Mouse (Mus musculus) testis, postnatal 14 days (tissue): Measurements from ENCODE around the gene Dad1.
A peak's percentile ranks its signal among the peaks of the same experiment; 100 is the strongest.

ENCODE experiments used
- DNase-seq: peaks from one replicate; pipeline ENCODE4 v3.0.0; 2021; ENCODE audit warnings: low spot score

Dad1 gene

GRCm38 (mm10) chr14:54224484-54225467 lies 29.1 kb downstream of the Dad1 start:
- DNase-seq = peak; percentile 70

- DNase-seq = no peak
Observed at GRCm38 (mm10) chr14:54224064-54224417, 29.9 kb downstream of the Dad1 start.

GRCm38 (mm10) chr14:54223315-54224063 lies 30.4 kb downstream of the Dad1 start:
- DNase-seq = no peak

- no peak for DNase-seq
Observed at GRCm38 (mm10) chr14:54222289-54222727, 31.6 kb downstream of the Dad1 start.

- no peak for DNase-seq
Observed at GRCm38 (mm10) chr14:54221641-54222040, 32.3 kb downstream of the Dad1 start.

- no peak for DNase-seq
Observed at GRCm38 (mm10) chr14:54220726-54221494, 33.0 kb downstream of the Dad1 start.

- no peak for DNase-seq
Observed at GRCm38 (mm10) chr14:54219849-54220248, 34.1 kb downstream of the Dad1 start.

GRCm38 (mm10) chr14:54219256-54219655 lies 34.6 kb downstream of the Dad1 start:
- no peak for DNase-seq

- no peak for DNase-seq
Observed at GRCm38 (mm10) chr14:54218721-54219120, 35.2 kb downstream of the Dad1 start.

GRCm38 (mm10) chr14:54218233-54218632 lies 35.7 kb downstream of the Dad1 start:
- no peak for DNase-seq

GRCm38 (mm10) chr14:54216126-54216525 lies 37.8 kb downstream of the Dad1 start:
- DNase-seq = no peak

- DNase-seq = no peak
Observed at GRCm38 (mm10) chr14:54214901-54215300, 39.0 kb downstream of the Dad1 start.

GRCm38 (mm10) chr14:54214477-54214876 lies 39.4 kb downstream of the Dad1 start:
- no peak for DNase-seq

- DNase-seq = no peak
Observed at GRCm38 (mm10) chr14:54213734-54214133, 40.2 kb downstream of the Dad1 start.

GRCm38 (mm10) chr14:54211755-54212154 lies 42.1 kb downstream of the Dad1 start:
- no peak for DNase-seq

GRCm38 (mm10) chr14:54211199-54211598 lies 42.7 kb downstream of the Dad1 start:
- no peak for DNase-seq

- no peak for DNase-seq
Observed at GRCm38 (mm10) chr14:54210401-54210800, 43.5 kb downstream of the Dad1 start.

- no peak for DNase-seq
Observed at GRCm38 (mm10) chr14:54209932-54210331, 44.0 kb downstream of the Dad1 start.

- no peak for DNase-seq
Observed at GRCm38 (mm10) chr14:54208741-54209140, 45.2 kb downstream of the Dad1 start.

GRCm38 (mm10) chr14:54207924-54208323 lies 46.0 kb downstream of the Dad1 start:
- no peak for DNase-seq

- DNase-seq = no peak
Observed at GRCm38 (mm10) chr14:54206750-54207550, 47.0 kb downstream of the Dad1 start.
